Mouse (Mus musculus): ENCODE data around the gene Atp6v1b1. TPM values are rescaled to one million over a fixed set of nuclear protein-coding genes. Genes with fewer than 3 reads are reported as not detected.

Atp6v1b1 gene
- total RNA-seq (2017), result not detected in 3 replicates

- ATAC-seq (replicated peaks; ENCODE audit: insufficient number of reproducible peaks, low FRiP score, low TSS enrichment, poor library complexity, severe bottlenecking), result no peak
Observed at GRCm38 (mm10) chr6:83742761-83743160, at the start of gene Atp6v1b1. Gene Atp6v1b1 (plus strand): TSS chr6:83742990.

- no peak for ATAC-seq (replicated peaks; ENCODE audit: insufficient number of reproducible peaks, low FRiP score, low TSS enrichment, poor library complexity, severe bottlenecking)
Observed at GRCm38 (mm10) chr6:83693835-83694234, 49.0 kb upstream of the Atp6v1b1 start.

- no peak for ATAC-seq (replicated peaks; ENCODE audit: insufficient number of reproducible peaks, low FRiP score, low TSS enrichment, poor library complexity, severe bottlenecking)
Observed at GRCm38 (mm10) chr6:83695731-83696130, 47.1 kb upstream of the Atp6v1b1 start.

GRCm38 (mm10) chr6:83696684-83697083, 46.1 kb upstream of the Atp6v1b1 start:
- ATAC-seq (replicated peaks; ENCODE audit: insufficient number of reproducible peaks, low FRiP score, low TSS enrichment, poor library complexity, severe bottlenecking), result no peak

- ATAC-seq (replicated peaks; ENCODE audit: insufficient number of reproducible peaks, low FRiP score, low TSS enrichment, poor library complexity, severe bottlenecking), result no peak
Observed at GRCm38 (mm10) chr6:83697932-83698331, 44.9 kb upstream of the Atp6v1b1 start.

- ATAC-seq (replicated peaks; ENCODE audit: insufficient number of reproducible peaks, low FRiP score, low TSS enrichment, poor library complexity, severe bottlenecking), result no peak
Observed at GRCm38 (mm10) chr6:83699971-83700370, 42.8 kb upstream of the Atp6v1b1 start.

- no peak for ATAC-seq (replicated peaks; ENCODE audit: insufficient number of reproducible peaks, low FRiP score, low TSS enrichment, poor library complexity, severe bottlenecking)
Observed at GRCm38 (mm10) chr6:83701001-83701400, 41.8 kb upstream of the Atp6v1b1 start.

- ATAC-seq (replicated peaks; ENCODE audit: insufficient number of reproducible peaks, low FRiP score, low TSS enrichment, poor library complexity, severe bottlenecking), result no peak
Observed at GRCm38 (mm10) chr6:83702146-83702999, 40.4 kb upstream of the Atp6v1b1 start.

- ATAC-seq (replicated peaks; ENCODE audit: insufficient number of reproducible peaks, low FRiP score, low TSS enrichment, poor library complexity, severe bottlenecking), result no peak
Observed at GRCm38 (mm10) chr6:83703000-83703721, 39.6 kb upstream of the Atp6v1b1 start.

GRCm38 (mm10) chr6:83703722-83704078, 39.1 kb upstream of the Atp6v1b1 start:
- no peak for ATAC-seq (replicated peaks; ENCODE audit: insufficient number of reproducible peaks, low FRiP score, low TSS enrichment, poor library complexity, severe bottlenecking)

GRCm38 (mm10) chr6:83704294-83704693, 38.5 kb upstream of the Atp6v1b1 start:
- no peak for ATAC-seq (replicated peaks; ENCODE audit: insufficient number of reproducible peaks, low FRiP score, low TSS enrichment, poor library complexity, severe bottlenecking)

- ATAC-seq (replicated peaks; ENCODE audit: insufficient number of reproducible peaks, low FRiP score, low TSS enrichment, poor library complexity, severe bottlenecking), result no peak
Observed at GRCm38 (mm10) chr6:83704701-83705100, 38.1 kb upstream of the Atp6v1b1 start.

- no peak for ATAC-seq (replicated peaks; ENCODE audit: insufficient number of reproducible peaks, low FRiP score, low TSS enrichment, poor library complexity, severe bottlenecking)
Observed at GRCm38 (mm10) chr6:83707738-83708510, 34.9 kb upstream of the Atp6v1b1 start.

- ATAC-seq (replicated peaks; ENCODE audit: insufficient number of reproducible peaks, low FRiP score, low TSS enrichment, poor library complexity, severe bottlenecking), result no peak
Observed at GRCm38 (mm10) chr6:83710361-83711066, 32.3 kb upstream of the Atp6v1b1 start.

GRCm38 (mm10) chr6:83711067-83711675, 31.6 kb upstream of the Atp6v1b1 start, which contains the start of gene Vax2:
Gene Vax2 (plus strand): TSS chr6:83711264.
- ATAC-seq (replicated peaks; ENCODE audit: insufficient number of reproducible peaks, low FRiP score, low TSS enrichment, poor library complexity, severe bottlenecking), result no peak

GRCm38 (mm10) chr6:83711725-83712475, 30.9 kb upstream of the Atp6v1b1 start:
- no peak for ATAC-seq (replicated peaks; ENCODE audit: insufficient number of reproducible peaks, low FRiP score, low TSS enrichment, poor library complexity, severe bottlenecking)

GRCm38 (mm10) chr6:83713271-83714136, 29.3 kb upstream of the Atp6v1b1 start:
- no peak for ATAC-seq (replicated peaks; ENCODE audit: insufficient number of reproducible peaks, low FRiP score, low TSS enrichment, poor library complexity, severe bottlenecking)
